Mouse (Mus musculus) embryonic facial prominence, embryonic 11.5 days (tissue): ENCODE data around the gene 1700088E04Rik. TPM values are rescaled to one million over a fixed set of nuclear protein-coding genes. Genes with fewer than 3 reads are reported as not detected.

Source experiments
- polyA plus RNA-seq: library from polyadenylated mRNA; unstranded; fragments of >200 nt; fragmentation: Nextera tagmentation; extraction: Ambion mirVana; gene quantifications from 2 replicates; pipeline ENCODE4 v1.2.1, GENCODE M21; 2014

Gene 1700088E04Rik
- polyA plus RNA-seq, 1 experiment from 2014 or later, result 6.8 TPM

Other genes with a start within 250 kb of the 1700088E04Rik start
- 0.17 and 0.58 TPM in 2 replicates for gene Gm49510, start 241.6 kb downstream of the 1700088E04Rik start, polyA plus RNA-seq
- gene Sh3bp1, start 241.5 kb downstream of the 1700088E04Rik start, polyA plus RNA-seq, result 25.2 and 29.7 TPM in 2 replicates
- 32.9 and 35.7 TPM in 2 replicates for gene Pdxp, start 227.3 kb downstream of the 1700088E04Rik start, polyA plus RNA-seq
- 547 and 598 TPM in 2 replicates for gene Lgals1, start 214.5 kb downstream of the 1700088E04Rik start, polyA plus RNA-seq
- 56.7 and 58.8 TPM in 2 replicates for gene Nol12, start 206.3 kb downstream of the 1700088E04Rik start, polyA plus RNA-seq
- gene Triobp, start 193.5 kb downstream of the 1700088E04Rik start, polyA plus RNA-seq, result 33.4 and 36.9 TPM in 2 replicates
- 315 and 326 TPM in 2 replicates for gene H1f0, start 112.8 kb downstream of the 1700088E04Rik start, polyA plus RNA-seq
- gene Galr3, start 99.4 kb downstream of the 1700088E04Rik start, polyA plus RNA-seq, result 0.18 TPM in 1 of 2 replicates, not detected in the other
- gene Ankrd54, start 78.4 kb downstream of the 1700088E04Rik start, polyA plus RNA-seq, result 42.8 and 56.2 TPM in 2 replicates
- 286 and 292 TPM in 2 replicates for gene Eif3l, start 66.1 kb downstream of the 1700088E04Rik start, polyA plus RNA-seq
- 4.9 and 5.1 TPM in 2 replicates for gene Micall1, start 32.4 kb downstream of the 1700088E04Rik start, polyA plus RNA-seq
- 388 and 414 TPM in 2 replicates for gene Polr2f, start 244 bp downstream of the 1700088E04Rik start, polyA plus RNA-seq
- gene Sox10, start 24.0 kb upstream of the 1700088E04Rik start, polyA plus RNA-seq, result 11.6 and 12.2 TPM in 2 replicates
- 17.2 and 18.0 TPM in 2 replicates for gene Pick1, start 87.9 kb upstream of the 1700088E04Rik start, polyA plus RNA-seq
- gene Gm49486, start 88.1 kb upstream of the 1700088E04Rik start, polyA plus RNA-seq, result 0.32 and 0.41 TPM in 2 replicates
- gene Slc16a8, start 113.5 kb upstream of the 1700088E04Rik start, polyA plus RNA-seq, result 0.28 TPM in 1 of 2 replicates, not detected in the other
- gene Baiap2l2, start 144.3 kb upstream of the 1700088E04Rik start, polyA plus RNA-seq, result 1.9 and 5.2 TPM in 2 replicates
- 11.8 and 15.1 TPM in 2 replicates for gene Pla2g6, start 187.1 kb upstream of the 1700088E04Rik start, polyA plus RNA-seq
- gene Maff, start 205.4 kb upstream of the 1700088E04Rik start, polyA plus RNA-seq, result 2.2 and 2.5 TPM in 2 replicates